Mouse (Mus musculus): Measurements from ENCODE around the gene Kalrn. TPM values are rescaled to one million over a fixed set of nuclear protein-coding genes. Genes with fewer than 3 reads are reported as not detected.

Gene Kalrn
- 2.3 and 2.8 TPM in 2 replicates for polyA plus RNA-seq (2015; fragmentation: Nextera tagmentation; extraction: Ambion mirVana)

DNA sequence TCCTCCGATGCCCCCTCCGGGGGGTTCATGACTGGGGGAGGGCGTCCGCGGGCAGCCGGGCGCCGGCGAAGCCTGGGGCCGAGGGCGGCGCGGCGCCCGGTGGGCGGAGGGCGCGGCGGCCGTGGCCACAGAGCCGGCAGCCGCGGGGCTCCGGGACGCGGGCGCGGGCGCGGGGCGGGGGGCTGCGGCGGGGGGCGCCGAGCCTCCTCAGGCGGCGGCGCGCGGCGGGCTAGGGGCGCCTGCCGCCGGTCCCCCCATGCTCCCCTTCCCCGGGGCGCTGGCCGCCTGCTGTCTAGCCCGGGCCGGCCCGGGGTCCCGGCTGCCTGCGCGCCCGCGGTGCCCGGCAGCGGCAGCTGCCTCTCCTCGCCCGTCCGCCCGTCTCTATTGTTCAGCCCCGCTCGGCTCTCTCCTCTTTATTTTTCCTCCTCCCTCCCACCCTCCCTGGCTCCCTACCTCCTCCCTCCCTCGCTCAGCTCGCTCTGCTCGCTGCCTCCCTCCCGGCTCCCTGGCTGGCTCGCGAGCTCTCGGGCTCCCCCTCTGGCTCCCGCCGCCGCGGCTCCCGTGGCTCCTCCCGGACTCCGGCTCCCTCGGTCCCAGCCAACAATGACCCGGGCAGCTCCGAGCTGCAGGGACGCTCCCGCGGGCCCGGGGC is at the start of gene Kalrn:
Gene Kalrn, minus strand, starts transcription at position 382 of the 652 bp plus-strand sequence.
- DNase-seq (ENCODE audit: low spot score): peak; percentile 46

DNA sequence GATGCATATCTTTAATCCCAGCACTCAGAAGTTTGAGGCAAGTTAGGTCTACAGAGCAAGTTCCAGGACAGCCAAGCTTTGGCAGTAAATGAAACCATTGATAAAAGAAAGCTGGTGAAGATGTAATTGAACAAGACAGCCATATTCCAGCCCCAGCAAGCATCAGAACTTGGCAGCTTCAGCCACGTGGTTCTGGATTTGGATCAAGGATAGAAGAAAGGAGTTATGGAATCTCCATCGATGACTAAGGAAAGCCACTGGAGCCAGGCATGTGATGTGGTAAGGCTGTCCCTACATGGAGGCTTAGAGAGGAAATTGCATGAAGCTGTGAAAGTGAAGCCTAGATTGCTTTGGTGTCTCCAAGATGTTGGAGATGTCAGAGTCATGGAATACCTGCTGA is 40.7 kb upstream of the Kalrn start:
- no peak for DNase-seq (ENCODE audit: low spot score)

DNA sequence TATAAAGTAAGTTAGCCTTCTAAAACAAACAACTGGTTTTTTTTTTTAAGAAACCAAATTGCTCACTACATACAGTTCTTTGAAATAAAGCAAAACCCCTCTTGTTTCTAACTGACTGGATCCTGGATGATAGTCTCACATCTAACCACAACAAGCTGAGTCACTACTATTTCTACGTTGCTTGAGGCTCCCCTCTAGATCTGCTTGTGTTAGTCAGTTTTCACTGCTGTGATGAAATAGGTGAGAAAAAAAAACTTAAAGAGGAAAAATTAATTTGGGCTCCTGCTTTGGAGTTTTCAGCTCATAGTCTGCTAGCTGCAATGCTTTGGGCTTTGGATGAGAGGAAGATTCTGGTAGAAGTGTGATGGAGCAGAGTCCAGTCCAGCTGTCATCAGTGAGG is 36.8 kb upstream of the Kalrn start:
- DNase-seq (ENCODE audit: low spot score): no peak

DNA sequence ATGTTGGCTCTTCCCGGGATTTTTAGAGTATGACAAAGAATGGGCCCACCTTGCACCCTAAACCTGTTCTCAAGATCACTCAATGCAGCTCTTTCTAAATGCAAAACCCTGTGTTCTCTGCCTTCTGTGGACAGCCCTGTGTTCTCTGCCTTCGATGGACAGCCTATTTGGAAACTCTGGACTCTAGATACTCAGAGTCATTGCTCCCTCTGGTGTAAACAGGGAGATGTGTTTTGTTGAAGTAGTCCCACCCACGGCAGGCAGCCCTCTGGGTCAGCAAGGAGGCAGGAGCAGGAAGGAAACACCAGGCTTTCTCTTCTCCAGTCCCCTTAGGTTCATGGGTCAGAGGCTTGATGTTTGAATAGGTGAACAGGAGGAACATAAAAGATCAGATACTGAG is 32.3 kb upstream of the Kalrn start:
- DNase-seq (ENCODE audit: low spot score): no peak

DNA sequence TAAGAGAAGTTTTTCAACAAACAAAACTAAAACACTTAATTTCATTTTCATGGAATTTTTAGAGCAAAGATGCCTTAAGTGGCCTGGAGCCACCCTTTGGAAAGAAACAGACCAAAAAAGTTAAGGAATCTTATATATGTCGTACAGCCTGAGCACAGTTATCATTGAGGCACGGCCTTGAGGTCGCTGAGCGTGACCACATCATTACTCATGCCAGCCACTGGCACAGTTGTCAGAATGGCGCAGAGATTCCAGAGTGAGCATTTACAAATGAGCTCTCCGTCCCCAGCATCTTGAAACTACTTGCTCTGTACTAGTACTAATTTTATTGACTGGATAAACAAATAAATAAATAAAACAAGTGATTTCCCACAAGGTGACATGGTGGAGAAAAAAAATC is 30.5 kb upstream of the Kalrn start:
- no peak for DNase-seq (ENCODE audit: low spot score)

DNA sequence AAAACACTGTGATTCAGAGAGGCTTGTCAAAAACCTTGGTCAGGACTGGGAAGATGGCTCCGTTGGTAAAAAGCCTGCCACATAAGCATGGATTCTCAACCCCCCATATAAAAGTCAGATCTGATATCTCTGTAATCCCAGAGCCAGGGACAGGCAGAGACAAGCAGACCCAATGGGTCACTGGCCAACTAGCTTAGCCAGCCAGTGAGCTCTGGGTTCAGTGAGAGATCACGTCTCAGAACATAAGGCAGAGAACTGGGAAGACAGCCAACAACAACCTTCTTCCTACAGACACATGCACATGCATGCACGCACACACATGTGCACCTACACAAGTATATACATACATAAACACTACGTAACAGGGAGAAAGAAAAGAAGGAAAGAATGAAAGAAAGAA is 29.7 kb upstream of the Kalrn start:
- no peak for DNase-seq (ENCODE audit: low spot score)

DNA sequence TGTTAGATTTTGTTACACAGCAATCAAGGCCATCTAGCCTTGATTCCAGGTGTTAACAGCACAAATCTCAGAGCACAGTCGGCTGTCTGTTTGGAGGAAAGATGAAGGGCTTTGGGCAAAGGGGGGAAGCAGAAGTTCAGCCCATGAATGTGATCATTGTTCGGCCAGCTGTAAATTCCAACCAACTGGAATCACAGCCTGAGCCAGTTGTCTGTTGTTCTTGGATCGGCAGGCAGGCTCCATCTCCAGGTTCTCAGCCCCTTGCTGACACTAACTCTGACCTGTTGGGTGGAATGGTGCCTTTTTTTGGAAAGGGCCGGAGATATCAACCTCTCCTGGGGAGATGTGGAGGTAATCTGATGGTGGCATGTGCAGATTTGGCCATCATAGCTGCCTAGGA is 28.6 kb upstream of the Kalrn start:
- no peak for DNase-seq (ENCODE audit: low spot score)

DNA sequence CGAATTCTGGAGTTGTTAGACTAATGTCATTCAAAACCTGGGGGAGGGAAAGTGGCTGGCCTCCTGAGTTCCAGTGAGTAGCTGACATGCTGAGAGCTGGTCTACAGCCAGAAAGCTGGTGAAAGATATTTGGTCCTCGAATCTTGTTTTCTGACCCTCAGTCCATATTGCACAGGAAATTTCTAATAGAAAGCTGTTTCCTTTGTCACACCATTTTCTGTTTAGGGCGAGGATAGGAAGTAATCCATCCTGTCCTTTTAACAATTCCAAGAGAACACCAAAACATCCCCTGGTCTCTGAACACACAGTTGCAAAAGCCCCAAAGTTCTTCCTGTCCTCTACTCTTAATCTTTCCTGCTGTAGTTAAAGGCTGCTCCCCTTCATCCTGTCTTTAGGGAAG is 22.0 kb upstream of the Kalrn start:
- DNase-seq (ENCODE audit: low spot score): no peak

DNA sequence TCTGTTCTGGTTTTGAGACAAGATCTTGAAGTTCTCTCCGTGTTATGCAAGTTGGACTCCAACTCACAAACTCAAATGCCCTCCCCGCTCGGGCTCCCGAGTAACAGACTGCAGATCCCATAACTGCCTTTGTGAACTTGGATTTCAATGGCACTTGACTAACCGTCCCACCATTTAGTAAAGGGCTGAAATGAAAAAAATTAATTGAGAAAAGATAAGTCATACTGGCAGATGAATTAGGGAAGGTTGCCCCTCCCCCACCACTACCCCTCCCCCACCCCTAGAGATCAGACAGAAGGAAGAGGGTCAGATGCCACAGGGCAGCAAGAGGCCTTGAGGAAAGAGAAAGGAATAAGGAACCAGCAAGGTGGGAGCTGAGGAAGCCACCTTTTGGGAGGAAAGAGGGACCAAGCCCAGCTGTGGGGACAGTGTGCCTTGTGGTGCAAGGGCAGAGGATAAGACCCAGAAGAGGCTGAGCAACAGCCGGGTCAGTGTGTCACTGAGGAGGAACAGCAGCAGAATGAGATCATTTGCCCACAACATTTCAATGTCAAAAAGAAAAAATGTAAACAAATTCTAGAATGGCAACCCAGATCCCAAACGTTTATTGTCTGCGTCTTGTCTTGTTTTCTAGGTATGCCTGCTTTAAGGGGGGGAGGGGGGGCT is 21.4 kb upstream of the Kalrn start:
- DNase-seq (ENCODE audit: low spot score): no peak

DNA sequence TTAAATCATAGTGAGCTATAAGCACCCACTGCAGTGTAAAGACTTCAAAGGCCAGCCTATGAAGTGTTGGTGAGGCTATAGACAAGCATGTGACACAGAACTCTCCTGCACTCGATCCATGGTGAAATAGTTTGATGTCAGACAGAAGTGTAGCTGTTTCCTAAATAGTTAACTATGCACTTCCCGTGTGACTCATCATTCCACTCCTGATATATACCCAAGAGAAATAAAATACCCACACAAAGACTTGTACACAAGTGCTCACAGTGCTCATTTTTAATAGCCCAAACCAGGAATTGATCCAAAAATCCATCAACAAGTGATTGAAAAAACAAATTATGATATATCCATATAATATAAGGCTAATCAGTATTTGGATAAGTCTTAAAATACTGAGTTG is 19.4 kb upstream of the Kalrn start:
- DNase-seq (ENCODE audit: low spot score): no peak

DNA sequence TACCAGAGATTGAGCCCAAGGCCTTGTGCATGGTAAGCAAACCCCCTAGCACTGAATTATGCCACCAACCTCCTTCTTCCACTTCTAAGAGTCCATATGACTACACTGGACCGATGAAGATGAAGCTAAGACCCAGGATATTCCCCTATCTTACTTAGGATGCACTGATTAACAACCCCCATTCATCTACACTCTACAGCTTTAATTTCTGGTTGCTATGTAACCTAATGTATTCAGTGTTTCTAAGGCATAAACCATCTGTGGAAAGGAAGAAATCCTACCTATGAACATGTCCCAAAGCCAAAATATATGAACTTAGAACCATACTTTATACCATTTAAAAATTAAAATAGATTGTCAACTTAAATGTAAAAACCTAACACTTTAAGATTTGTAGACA is 18.6 kb upstream of the Kalrn start:
- DNase-seq (ENCODE audit: low spot score): no peak

DNA sequence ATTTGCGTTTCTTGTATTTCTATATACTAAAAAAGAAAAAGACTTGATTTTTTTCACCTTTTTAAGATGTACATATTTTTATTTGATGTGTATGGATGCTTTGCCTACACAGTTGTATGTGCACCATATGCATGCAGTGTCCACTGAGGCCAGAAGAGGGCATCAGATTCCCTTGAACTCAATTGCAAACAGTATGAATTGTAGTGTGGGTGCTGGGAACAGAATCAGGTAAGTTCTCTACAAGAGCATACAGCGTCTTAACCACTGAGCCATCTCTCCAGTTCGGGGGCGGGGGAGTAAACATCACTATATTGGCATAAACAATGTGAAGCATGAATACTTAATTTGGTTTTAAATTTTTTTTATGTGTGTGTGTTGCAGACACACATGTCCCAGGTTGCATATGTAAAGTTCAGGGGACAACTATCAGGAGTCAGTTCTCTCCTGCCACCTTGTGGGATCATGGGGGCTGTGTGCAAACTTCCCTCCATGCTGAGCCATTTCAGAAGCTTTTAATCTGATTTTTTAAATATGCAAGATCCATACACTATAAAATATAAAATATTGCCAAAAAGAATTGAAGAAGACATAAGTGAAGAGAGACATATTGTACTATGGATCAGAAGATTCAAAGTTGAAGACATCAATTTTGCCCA is 6.5 kb upstream of the Kalrn start:
- no peak for DNase-seq (ENCODE audit: low spot score)

DNA sequence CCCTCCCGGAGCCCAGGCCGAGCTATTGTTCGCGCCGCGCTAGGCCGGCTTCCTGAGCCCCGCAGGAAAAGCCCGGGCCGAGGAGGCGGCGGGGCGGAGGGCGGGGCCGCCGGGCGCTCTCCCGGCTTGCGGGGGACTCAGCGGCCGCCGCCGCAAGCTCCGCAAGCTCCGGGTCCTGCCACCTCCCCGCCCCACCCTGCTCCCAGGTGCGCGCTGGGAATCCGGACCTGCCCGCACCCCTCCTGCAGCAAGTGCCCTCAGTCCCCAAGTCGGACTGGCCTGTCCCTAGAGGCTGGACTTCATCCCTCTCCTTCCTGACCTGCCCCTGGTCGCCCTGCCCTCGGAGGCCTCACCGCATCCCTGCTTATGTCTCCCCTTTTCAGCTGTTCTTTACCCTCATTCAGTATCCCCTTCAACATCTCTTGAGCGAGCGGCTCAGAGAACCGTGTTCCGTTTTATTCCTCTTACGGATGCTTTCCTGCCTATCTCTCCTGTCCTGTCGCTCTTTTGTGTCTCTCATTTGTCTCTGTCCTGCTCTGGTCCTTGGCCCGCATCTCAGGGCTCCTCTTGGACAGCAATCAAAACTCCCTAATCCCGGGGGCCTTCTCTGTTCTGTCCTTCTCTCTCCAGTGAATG is 642 bp upstream of the Kalrn start:
- no peak for DNase-seq (ENCODE audit: low spot score)

DNA sequence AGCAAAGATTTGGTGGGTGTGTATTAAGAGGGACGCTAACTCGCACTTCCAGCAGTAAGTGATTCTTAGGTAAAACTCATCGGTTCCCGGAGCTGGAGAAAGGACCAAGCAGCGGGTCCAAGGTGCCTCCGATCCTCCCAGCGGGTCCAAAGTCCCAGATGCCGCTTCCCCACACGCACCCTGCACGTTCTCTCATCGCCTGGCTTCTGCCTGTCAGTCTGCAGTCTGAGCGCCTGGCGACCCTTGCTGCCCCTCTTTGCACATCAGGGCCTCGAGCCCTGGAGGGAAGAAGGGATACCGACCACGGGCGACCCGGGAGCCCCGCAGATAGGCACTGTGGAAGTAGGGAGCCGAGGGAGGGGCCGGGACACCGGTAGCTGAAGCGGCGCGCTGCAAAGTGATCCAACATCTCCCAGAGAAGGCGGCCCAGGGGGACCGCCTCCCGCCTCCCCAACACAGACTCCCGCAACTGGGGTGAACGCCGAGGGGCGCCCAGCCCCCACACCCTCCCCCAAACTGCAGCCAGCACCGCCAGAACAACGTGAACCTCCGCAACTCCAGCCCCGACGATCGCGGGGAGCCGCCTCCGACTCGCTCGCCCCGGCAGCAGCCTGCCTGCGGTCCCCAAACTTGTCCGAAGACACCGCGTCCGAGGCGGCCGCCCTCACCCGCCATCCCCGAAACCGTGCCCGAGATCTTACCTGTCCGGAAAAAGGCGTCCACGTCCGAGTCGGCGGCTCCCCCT is 754 bp downstream of the Kalrn start:
- no peak for DNase-seq (ENCODE audit: low spot score)

DNA sequence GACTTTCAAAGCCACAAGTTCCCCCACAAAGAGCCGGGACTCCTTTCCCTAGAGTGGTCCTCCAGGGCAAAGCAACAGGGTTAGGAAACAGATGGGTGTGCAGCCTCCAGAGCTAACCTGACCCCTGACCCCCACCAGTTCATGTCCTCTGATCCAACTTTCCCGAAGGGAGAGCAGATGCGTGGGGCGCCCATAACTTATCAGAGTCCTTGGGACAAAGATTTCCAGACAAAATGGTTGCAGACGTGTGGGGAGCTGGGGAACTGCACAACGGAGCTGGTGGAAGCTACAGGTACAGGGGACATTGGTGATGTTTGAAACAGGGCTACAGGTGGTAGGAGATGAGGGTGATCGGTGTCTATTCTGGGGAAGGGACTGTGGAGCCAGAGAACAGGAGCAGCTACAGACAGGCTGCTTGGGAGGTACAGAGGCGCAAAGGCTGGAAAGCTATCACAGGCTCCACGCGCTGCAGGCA is 1.4 kb downstream of the Kalrn start:
- DNase-seq (ENCODE audit: low spot score): no peak

DNA sequence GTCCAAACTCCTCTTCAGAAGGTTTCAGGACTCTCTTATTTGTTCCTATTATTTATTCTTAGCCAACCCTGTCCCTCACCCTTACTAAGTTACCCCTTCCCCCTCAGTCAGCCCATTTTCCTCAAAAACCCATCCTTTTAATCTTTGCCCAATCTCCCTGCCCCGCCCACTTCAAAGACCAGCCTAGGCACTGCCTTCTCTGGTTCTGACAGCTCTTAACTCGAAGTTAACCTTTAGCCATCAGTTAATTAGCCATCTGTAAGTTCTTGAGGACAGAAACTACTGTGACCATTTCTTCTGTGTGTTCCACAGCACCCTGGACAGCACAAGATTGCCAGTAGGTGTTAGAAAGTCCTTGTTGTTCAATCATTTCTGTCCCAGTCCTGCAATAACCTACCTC is 3.4 kb downstream of the Kalrn start:
- no peak for DNase-seq (ENCODE audit: low spot score)

DNA sequence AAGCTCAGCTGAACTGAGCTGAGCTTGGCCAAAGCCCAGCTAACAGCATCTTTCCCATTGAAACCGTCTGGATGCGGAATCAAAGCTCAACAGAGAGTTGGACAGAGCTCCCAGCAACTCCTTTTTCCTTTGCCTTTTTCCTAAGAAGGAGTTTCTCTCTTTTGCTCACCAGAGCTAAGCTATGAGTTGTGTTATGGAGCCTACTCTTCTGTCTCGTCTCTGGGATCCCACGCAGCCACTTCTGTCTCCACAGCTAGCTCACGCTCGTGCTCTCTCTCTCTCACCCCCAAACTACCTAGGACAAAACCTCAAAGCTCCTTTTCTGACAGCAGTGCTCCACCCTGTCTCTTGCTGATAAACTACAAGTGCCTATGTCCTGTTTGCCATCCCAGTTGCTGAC is 4.5 kb downstream of the Kalrn start:
- DNase-seq (ENCODE audit: low spot score): no peak

DNA sequence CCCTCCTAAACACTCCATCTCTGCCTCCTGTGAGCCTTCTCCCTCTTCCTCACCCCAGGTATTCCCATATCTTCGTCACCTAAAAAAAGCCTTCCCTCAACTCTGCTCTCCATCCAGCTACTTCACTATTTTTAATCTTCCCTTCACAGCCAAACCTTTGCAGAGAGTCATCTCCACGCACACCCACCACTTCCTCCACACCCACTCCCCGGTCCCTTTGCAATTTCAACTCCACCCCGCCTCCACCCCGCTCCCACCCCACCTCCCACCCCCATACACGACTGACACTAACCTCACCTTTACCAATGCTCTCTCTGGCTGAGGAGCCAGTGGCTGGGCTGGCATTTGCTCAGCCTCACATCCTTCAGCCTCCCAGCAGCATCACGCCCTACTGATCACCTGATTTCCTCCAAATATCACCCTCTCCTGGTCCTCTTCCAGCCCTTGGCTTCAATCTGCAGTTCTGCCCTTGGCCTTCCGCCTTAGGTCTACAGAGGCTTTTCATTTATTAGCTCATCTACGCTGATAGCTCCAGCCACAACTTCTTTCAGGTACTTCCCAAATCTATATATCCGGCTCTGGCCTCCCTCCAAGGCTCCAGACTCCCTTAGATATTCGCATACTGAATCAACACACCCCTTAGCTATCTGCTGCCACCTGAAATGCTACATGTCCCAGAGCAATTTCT is 9.6 kb downstream of the Kalrn start:
- no peak for DNase-seq (ENCODE audit: low spot score)

DNA sequence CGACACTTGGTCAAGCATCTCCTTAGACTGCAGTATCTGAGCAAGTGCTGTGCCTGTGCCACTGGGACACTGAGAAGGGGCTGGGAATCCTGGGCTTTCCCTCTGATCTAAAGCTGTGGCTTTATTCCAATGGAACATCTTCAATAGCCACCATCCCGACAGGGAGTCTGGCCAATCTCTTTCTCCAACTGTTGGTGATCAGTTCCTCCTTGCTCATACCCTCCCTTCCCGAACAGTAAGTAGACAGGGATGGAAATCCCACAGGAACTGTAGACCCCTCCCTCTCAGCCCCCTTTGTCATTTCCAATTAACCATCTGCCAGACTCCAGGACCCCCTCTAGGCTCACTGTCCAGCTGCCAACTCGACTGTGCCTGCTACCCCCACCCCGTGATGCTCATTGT is 11.6 kb downstream of the Kalrn start:
- DNase-seq (ENCODE audit: low spot score): no peak

DNA sequence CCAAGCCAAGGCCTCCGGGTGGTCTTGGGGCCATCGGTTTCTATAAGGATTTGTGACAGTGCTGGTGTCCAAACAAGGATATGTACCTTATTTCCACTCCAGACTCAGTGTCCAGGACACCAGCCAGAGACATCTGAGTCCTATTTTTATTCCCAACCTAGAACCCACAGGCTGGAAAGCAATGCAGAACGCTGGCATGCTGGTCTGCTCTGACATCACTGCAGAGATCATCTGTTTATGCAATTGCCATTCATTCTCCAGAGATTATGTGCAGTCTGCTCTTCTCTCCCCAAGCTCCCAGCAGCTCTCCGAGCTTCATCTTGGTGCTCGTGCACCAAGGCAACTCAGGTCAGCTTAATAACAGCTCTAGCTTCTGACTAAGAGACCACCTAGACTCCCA is 12.5 kb downstream of the Kalrn start:
- no peak for DNase-seq (ENCODE audit: low spot score)

DNA sequence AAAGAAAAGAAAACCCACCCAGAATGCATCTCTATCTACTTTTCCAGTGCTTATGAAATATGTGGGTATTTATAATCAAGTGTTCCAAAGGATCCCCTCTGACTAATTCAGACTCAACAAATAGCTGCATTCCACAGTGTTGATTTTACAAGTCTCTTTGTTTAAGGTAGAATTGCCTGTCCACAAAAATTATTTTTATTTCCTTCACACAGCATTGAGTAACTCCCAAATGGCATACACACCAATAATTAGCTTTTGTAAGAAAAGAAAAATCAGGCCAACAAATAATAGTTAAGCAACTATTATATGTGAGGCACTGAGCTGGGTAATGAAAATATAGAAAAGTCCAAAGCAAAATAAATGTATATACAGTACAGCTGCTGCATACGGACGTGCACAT is 12.9 kb downstream of the Kalrn start:
- DNase-seq (ENCODE audit: low spot score): no peak

Data from thymus, postnatal 0 days (tissue).